Mouse (Mus musculus): ENCODE measurements around the gene Fry.

GRCm38 (mm10) chr5:150464721-150465120, 346.3 kb downstream of the Fry start:
- TF ChIP-seq CTCF (IDR thresholded peaks at IDR 0.05; ENCODE audit: extremely low read depth, insufficient read length, insufficient replicate concordance, low read depth, low read length), result no peak
- no peak for TF ChIP-seq POLR2A (IDR thresholded peaks at IDR 0.05; ENCODE audit: low read depth, low read length)
